Mouse (Mus musculus): ENCODE data around the gene Cfap97d2. TPM values are rescaled to one million over a fixed set of nuclear protein-coding genes. Genes with fewer than 3 reads are reported as not detected.

Gene Cfap97d2
- not detected for total RNA-seq (2023)

GRCm38 (mm10) chr8:13705668-13706067, at the start of gene Cfap97d2:
Gene Cfap97d2, plus strand, starts transcription at chr8:13705889.

GRCm38 (mm10) chr8:13677413-13677883, 28.2 kb upstream of the Cfap97d2 start, which contains the start of gene Rasa3:
Gene Rasa3, minus strand, starts transcription at chr8:13677603.

GRCm38 (mm10) chr8:13756982-13757804, 51.5 kb downstream of the Cfap97d2 start, which contains the start of gene Cdc16:
Gene Cdc16, plus strand, starts transcription at chr8:13757676.

GRCm38 (mm10) chr8:13785250-13785763, 79.6 kb downstream of the Cfap97d2 start, which contains the start of gene Upf3a:
Gene Upf3a, plus strand, starts transcription at chr8:13785615.

Other genes starting within 250 kb of the Cfap97d2 start
- gene Gas6, start 211.4 kb upstream of the Cfap97d2 start, total RNA-seq (2023) = 0.18 TPM
- 5.3 TPM for gene 1700029H14Rik, start 143.4 kb upstream of the Cfap97d2 start, total RNA-seq (2023)
- 323 TPM for gene Rasa3, start 28.3 kb upstream of the Cfap97d2 start, total RNA-seq (2023)
- gene Cdc16, start 51.8 kb downstream of the Cfap97d2 start, total RNA-seq (2023) = 40.2 TPM
- 22.7 TPM for gene Upf3a, start 79.7 kb downstream of the Cfap97d2 start, total RNA-seq (2023)
- not detected for gene AF366264, start 132.5 kb downstream of the Cfap97d2 start, total RNA-seq (2023)
- gene Champ1, start 163.8 kb downstream of the Cfap97d2 start, total RNA-seq (2023) = 26.4 TPM
- not detected for gene Coprs, start 184.4 kb downstream of the Cfap97d2 start, total RNA-seq (2023)

Measured in CD8-positive naive resting alpha-beta T cell, adult 57 days (primary cell).